Mouse (Mus musculus) skeletal muscle tissue, postnatal 0 days (tissue): ENCODE results near the gene Bad. TPM values are rescaled to one million over a fixed set of nuclear protein-coding genes. Genes with fewer than 3 reads are reported as not detected.

ENCODE experiments used
- polyA plus RNA-seq: library from polyadenylated mRNA; unstranded; fragments of >200 nt; fragmentation: Nextera tagmentation; extraction: Ambion mirVana; gene quantifications from 2 replicates; pipeline ENCODE4 v1.2.1, GENCODE M21; 2015

The Bad gene
- 48.6 and 62.8 TPM in 2 replicates for polyA plus RNA-seq

DNA sequence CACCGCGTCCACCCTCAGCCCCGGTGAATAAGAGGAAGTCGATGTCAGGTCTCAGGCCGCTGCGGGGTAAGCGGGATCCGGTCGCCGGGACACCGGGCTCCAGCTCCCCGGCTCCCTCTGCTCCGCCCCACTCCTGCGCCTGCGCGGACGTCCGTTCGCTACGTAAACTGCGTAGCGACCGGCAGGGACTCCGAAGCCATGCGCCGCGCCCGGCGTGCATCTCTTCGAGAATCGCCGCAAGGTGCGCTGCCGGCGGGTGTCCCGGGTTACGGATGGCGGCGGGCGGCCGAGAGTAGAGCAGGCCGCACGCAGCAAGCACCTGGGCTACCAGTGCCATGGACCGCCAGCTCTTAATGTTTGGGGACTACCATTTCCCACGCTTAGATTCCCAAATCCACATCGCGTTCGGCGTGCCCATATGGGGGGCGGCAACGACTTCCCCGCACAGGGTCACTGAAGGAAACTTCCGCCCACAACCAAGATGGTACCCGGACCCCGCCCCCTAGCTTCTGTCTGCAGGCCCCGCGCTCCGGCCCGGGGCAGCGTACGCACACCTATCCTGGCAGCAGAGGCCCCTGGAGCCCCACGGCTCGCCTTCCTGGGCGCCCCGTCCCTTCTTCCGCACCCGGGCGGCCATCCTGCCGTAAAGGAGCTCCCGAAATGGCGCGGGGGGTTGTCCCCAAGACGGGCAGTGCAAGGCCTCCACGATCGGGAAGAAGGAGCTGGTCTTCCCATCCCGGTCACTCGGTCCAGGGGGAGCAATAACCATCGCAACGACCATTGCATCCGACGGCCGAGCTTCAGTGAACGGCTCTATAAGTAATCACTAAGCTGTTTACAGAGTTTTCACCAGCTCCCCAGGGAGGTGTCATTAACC, at the start of gene Bad:
Gene Bad (plus strand): TSS at position 490 of the 877 bp plus-strand sequence.

GRCm38 (mm10) chr19:6909507-6910289, 32.0 kb upstream of the Bad start, which contains the start of the genes Trmt112 and Prdx5:
Gene Trmt112 (plus strand): TSS chr19:6909698.
Gene Prdx5 (minus strand): TSS chr19:6910106.

GRCm38 (mm10) chr19:6921647-6922567, 19.8 kb upstream of the Bad start, which contains the start of gene Esrra:
Gene Esrra (minus strand): TSS chr19:6921813.

DNA sequence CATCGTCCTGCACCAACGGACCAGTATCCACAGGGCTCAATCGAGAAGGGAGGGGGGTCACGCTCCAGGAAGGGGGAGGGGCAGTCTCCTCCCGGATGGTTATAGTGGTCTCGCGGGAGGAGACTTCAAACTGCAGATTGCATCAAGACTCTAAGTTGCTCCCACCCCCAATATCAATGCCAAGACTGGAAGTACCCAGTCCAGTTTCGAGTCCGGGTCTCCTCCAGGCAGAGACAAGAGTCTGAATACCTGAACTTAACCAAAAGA, 16.4 kb upstream of the Bad start, which contains the start of gene Catsperz:
Gene Catsperz (minus strand): TSS at position 74 of the 267 bp plus-strand sequence.

DNA sequence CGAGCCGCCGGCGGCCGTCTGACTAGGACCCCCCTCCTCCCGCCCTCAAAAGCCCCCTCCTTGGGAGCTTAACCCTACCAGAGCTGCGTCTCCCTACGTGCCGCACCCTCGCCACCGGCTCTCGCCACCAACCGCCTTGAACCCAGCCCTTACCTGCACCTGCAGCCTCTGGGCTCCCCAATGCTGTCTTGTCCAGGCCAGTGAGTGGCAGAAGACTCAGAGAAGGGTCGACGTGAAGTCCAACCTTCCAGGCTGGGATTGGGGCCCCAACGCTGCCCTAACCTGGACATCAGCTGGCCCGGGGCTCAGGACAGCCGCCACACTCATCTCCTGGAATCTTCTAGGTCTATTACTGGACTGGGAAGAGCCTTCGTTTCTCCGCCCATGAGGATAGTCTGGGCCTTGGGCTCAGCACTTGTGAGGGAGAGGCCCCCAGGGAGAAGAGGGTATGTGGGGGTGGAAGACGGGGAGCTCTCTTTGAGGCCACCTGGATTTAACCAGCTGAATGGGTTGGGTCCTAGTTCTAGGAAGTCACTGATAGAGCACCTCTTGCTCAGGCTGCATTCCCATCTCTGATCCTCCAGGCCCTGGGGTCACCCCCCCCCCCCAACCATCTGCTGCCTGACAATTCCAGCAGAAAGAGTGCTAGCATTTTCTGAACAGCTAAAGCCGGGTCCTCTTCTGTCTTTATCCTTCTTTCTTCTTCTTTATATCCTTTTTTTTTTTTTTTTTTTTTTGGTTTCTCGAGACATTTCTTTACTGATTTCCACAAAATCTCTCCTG, 7.3 kb upstream of the Bad start, which contains the start of gene Kcnk4:
Gene Kcnk4 (minus strand): TSS at position 321 of the 783 bp plus-strand sequence.

GRCm38 (mm10) chr19:6942249-6942691, 609 bp downstream of the Bad start, which contains the start of gene Gpr137:
Gene Gpr137 (minus strand): TSS chr19:6942480.

GRCm38 (mm10) chr19:6974211-6975205, 32.8 kb downstream of the Bad start, which contains the start of gene Ppp1r14b:
Gene Ppp1r14b (plus strand): TSS chr19:6974968.

DNA sequence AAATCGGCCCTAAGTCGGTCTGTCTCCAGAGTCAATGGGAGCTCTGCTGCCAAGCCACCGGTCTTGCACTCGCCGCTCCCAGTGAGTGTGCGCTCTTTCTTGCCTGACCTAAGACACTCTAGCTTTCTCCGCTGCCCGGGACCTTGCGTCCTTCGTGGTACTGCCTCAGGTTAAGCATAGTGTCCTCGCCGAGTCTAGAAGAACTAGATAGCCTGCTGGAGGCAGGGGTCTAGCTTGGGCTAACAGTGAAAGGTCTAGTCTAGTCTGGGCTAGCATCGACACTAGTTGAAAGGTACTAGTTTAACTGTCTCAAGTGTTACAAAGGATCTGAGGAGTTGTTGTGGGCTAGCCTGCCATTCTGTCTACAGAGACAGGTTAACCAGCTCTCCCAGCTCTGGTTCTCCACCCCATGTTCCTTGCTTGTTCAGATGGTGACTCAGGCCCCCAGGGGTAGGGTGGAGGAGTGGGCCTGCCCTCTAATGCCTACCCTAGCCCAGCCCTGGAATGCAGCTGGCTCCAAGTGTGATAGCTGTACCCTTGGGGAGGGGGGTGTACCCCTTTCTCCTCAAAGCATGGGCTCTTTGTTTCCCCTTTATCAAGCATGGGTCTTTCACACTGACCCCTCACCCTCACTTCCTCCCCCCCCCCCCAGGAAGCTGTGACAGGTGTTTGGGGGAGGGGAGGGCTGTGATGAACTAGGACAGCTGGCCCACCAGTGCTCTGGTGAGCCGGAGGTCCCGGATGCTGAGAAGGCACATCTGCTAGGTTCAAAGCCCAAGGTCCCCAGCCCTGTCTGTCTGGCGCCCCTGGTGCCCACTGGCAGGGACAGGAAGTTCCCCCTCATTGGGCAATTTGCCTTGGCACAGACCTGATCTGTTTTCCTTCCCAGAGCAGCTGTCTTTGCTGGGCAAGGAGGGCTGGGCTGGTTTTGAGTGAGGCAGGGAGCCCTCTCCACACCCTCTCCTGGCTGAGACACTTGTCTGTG, 34.2 kb downstream of the Bad start, which contains the start of gene Plcb3:
Gene Plcb3 (minus strand): TSS at position 934 of the 985 bp plus-strand sequence.

DNA sequence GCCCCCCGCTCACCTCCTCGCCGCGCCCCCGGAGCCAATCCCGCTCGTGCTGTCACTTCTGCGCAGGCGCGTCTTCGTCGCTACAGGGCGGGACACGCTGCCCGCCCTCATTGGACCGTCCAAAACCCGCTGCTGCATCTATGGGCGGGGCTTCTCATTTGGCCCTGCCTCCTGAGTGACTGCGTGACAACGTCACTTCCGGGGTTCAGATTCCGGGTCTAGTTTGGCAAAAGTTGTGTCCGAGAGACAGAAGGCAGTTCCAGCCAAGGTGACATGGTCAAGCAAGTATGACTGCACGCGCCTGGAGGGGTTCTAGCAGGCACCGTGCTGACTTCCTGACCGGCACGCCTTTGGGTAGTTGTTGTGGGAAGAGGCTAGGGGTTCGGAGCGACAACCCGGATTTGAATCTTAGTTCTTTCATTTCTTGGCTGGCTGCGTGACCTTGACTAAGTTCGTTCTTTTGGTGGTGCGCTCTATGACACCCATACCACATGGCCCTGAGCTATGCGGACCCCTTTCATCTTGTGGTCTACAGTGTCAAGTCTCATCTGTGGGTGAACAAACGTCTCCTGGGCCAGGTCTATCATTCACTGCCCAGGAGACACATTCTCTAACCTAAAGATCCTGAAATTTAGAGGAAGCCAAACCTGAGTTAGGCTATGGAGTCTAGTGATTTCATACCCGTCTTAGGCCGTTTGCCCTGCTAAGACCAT, 38.9 kb downstream of the Bad start, which contains the start of gene Fkbp2:
Gene Fkbp2 (minus strand): TSS at position 121 of the 713 bp plus-strand sequence.

GRCm38 (mm10) chr19:6987061-6987903, 45.6 kb downstream of the Bad start, which contains the start of gene Vegfb:
Gene Vegfb (minus strand): TSS chr19:6987651.

GRCm38 (mm10) chr19:6992011-6992858, 50.6 kb downstream of the Bad start, which contains the start of gene Dnajc4:
Gene Dnajc4 (minus strand): TSS chr19:6992572.

DNA sequence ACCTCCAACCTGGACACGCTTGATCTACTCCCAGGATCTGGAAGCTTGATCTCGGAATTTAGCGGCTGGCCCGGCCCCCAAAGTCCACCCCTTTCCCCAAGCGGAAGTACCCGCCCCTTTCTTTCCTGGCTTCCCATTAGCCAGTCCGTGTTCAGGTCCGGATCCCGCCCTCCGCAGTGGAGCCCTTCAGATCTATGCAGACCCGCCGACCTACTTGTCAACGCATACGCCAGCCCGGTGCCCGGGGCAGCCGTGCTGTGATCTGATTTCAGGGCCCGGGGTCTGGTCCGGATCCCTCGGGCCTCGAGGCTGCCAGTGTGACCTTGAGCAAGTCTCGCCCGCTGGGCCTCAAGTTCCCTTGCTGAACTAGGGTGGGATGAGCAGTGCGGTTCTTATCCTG, 54.3 kb downstream of the Bad start, which contains the start of the genes Nudt22 and Trpt1:
Gene Nudt22 (minus strand): TSS at position 112 of the 400 bp plus-strand sequence.
Gene Trpt1 (plus strand): TSS at position 126 of the 400 bp plus-strand sequence.

